Mouse (Mus musculus) inflammation-experienced regulatory T-cells, adult 6 months (primary cell): Measurements from ENCODE around the gene B430306N03Rik. TPM values are rescaled to one million over a fixed set of nuclear protein-coding genes. Genes with fewer than 3 reads are reported as not detected.
"Not testable (repeated sequence)": the region's sequence is repeated elsewhere in the genome, so short reads cannot be mapped to it uniquely, and the experiment has no call there.

ENCODE experiments used
- ATAC-seq: one replicate; pipeline ENCODE4 v1.8.0; 2017
- polyA plus RNA-seq, 3 experiments: library from polyadenylated mRNA; unstranded; fragments of 100-300 nt; shearing (Covaris generic); gene quantifications; one replicate each; pipeline ENCODE4 v1.2.1; 2017

Gene B430306N03Rik
- 1 to 10 TPM in 2 of 3 experiments, not detected in 1; 2.8 to 5.6 TPM for polyA plus RNA-seq

DNA sequence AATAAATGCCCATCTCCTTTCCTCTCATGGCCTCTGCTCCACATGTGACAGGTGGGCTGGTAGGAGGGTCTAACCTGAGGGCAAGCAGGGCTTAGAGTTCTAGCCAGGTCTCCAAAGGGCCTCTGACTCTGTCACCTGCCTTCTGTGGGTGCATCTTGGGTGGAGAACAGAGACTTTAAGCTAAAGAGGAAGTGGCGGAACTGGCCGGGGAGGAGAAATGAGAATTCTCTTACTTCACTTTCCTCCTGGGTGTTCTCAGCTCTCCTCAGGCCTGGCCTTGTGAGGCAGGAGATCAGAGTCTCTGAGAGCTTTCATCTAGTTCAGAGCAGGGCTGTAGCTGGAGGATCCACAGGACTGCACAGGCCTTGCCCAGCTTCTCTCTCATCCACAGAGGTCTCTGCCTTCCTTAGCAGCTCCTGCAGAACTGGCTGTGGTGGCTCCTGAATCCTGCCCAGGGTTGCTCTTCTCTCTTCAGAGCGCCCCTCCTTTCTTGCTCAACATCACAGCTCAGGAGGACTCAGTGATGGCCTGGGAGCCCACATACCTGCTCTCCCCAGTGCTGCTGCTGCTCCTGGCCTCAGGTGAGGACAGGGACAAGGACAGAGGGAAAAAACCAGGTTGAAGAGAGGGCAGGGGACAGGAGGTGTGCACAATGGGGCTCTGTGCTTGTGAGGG, at the start of gene B430306N03Rik:
Gene B430306N03Rik, plus strand, starts transcription at position 237 of the 675 bp plus-strand sequence.
- not testable (repeated sequence) for ATAC-seq

DNA sequence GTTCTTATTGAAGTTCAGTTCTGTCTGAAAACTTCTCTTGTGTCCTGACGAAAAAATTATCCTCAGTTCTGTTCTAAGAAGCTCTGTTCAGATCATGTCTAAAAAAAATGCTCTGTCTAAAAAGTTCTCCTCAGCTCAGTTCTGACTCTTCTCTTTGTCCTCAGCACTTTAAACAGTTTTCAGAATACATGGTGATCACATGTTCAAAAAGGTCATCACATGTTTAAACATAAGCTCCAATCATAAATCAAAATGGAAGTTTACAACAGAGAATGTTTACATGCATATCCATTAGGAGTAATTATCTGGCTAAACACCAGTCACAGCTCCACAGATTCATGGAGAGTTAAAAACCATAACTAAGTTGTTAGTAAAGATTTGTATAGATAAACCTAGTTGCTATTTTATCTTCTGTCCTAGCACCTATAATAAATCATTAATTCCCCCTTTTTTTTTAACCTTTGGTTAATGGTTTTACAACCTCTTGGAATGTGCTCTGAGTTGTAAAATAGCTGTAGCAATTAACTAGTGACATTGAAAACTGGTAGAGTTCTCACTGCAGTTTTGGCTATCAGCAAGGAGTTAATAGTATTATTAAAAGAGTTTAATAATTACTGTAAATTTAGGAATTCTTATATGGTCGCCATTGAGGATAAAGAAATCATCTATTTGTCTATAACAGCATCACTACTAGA, 49.2 kb upstream of the B430306N03Rik start:
- no peak for ATAC-seq

DNA sequence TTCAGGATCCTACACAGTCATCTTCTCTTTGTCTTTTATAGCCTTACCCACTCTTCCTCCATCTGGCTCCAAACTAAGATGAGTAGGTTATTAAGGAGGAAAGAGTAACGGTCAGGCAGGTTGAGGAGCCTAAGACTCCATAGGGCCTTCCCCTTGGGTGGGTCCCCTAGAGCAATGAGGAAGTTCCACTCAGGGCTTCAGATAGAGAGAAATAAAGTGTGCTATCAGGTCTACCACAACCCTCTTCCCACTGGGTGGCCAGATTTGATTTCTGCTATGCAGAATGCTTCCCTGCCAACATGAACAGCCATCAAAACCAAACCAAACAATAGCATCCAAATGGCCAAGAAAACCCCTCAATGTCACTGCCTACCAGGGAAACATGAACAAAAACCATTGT, 48.4 kb upstream of the B430306N03Rik start:
- no peak for ATAC-seq

DNA sequence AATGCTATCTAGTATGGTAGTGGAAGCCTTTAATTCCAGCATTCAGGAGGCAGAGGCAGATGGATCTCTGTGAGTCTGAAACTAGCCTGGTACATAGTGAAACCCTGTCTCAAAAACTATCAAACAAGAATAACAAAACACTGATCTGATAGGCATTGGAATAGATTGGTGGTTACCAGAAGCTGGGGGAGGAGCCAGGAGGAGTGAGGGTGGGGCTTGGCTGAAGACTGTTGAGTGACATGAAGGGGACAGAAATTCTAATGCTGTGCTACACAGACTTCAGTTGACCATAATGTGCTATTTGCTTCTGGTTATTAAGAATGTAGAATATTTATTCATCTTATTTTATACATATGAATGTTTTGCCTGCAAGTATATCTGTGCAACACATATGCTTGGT, 47.7 kb upstream of the B430306N03Rik start:
- ATAC-seq = no peak

DNA sequence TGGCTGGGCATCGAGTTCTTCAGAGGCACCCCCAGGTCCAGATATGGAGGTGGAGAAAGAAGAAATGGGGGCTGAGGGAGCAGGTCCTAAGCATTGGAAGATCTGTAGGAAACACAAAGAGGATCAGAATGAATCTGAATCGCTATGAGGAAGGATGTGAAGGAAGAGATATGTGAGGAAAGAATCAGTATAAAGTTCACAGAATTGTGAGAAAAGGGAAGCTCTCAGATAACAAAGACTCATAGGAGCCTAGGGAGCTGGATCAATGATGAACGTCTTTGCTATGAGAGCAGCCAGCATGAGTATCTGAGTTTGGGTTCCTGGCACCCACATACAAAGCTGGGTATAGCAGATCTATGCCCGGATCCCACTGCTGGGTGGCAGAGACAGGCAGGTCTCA, 46.1 kb upstream of the B430306N03Rik start:
- no peak for ATAC-seq

DNA sequence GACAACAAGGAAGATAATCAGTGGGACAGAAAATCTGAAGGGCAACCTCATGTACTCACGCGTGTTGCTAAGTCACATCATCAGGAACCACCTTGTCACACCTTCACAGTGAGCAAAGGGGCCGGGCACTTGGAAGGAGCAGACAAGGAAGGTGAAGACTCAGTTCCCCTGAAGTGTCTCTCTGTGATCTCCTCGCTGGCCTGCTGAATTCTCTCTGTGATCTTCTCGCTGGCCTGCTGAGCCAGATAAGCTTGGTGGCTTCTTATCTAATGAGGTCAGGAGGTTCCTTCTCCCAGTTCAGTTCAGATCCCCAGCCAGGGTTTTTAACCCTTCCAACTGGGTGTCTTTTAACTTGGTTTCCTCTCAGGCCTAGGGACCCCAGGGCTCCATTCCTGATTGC, 43.8 kb upstream of the B430306N03Rik start:
- no peak for ATAC-seq

DNA sequence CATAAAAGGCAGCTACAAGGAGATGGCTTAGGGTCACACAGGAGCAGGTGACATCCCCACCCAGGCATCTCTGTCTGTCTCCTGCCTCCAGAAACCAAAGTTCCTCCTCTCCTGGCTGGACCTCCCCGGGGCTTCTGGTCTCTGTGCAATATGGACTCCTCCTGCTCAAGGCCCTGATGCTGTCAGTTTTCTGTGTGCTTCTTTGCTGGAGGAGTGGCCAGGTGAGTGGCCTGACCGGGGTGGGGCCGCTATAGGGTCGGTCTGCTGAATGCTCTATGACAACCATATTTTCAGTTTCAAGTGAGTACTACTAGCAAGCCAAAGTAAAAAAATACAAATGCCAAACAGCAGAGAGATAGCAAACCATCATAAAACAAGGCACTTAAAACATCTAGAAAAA, 43.3 kb upstream of the B430306N03Rik start:
- no peak for ATAC-seq

DNA sequence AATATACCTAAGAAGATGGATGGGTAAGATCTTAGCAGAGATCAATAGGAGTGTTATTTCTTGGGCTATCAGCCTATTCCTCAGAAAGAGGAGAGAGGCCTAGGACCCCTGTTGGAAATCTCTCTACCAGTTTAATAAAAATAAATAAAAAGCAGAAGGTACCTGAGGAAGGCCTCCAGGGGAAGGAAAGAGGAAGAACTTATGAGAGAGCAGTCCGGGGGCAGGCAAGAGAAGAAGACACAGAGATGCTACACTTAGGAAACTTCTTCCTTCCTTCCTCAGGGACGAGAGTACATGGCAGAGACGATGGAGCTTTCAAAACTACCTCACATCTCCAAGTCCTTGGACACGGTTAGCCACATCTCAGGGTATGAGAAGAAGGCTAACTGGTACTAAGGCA, 41.8 kb upstream of the B430306N03Rik start:
- no peak for ATAC-seq

DNA sequence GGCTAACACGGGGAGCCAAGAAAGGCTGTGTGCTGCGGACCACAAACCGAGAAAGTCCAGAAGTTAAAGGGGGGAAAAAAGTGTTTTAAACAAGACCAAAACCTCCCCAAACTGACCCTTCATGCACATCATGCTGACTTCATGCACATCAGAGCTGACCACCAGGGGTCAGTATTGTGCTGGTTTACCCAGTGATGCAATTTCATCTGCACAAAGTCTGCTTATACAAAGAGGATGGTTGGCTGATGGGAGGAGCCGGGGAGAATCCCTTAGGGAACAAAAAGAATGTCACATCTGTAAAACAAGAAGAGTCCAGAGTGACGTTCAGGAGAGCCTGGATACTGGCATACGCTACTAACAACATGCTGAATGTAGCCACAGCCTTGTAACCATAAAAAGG, 41.1 kb upstream of the B430306N03Rik start:
- ATAC-seq = no peak

DNA sequence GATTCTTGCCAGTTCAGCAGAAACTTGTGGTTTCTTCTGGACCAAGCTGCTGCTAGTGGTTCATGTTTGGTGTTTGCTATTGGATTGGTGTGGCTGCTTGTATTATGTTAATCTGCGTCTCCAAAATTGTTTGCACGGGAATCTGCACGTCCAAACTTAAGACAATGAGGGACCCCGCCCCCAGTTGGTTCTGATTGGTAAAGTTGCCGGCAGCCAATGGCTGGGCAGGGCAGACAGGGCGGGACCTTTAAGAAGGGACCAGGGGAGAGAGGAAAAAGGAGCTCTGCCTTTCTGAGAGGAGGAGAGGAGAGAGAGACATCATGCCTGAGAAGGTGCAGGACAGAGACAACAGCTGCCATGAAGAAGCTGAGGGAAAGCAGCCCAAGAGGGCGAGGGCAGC, 40.2 kb upstream of the B430306N03Rik start:
- no peak for ATAC-seq

DNA sequence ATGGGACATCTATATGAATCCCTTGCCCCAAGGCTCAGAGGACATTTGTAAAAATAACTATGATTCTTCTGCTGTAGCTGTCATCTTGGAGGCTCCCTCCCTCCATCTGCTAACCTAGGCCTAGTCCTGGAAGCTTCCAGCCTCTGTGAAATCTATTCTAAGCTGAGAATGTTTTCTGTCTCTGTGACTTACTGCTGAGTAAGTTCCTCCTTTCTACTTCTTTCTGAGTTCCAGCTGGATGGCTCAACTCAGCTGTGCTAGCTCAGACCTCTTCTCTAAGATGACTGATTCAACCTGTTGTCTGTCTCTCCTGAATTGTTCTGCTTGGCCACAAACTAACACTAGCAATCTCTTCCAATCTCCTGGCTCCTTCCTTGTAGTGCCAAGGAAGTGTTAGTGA, 37.6 kb upstream of the B430306N03Rik start:
- no peak for ATAC-seq

DNA sequence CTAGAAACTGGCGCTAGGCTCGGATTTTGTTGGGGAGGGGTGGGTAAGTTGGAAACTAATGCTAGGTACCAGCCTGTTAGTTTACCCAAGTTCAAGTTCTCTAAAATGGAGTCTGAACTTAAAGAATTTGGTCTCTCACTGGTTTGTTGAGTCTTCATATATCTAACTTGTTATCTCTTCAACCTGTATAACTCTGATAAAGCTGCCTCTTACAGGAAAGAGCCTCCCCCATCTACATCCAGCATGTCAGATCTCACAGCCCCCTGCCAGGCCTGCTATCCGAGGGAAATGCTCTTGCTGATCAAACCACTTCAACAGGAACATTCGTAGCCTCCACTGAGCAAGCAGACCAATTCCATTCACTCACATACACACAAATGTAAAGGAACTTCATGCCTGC, 36.9 kb upstream of the B430306N03Rik start:
- ATAC-seq = no peak

DNA sequence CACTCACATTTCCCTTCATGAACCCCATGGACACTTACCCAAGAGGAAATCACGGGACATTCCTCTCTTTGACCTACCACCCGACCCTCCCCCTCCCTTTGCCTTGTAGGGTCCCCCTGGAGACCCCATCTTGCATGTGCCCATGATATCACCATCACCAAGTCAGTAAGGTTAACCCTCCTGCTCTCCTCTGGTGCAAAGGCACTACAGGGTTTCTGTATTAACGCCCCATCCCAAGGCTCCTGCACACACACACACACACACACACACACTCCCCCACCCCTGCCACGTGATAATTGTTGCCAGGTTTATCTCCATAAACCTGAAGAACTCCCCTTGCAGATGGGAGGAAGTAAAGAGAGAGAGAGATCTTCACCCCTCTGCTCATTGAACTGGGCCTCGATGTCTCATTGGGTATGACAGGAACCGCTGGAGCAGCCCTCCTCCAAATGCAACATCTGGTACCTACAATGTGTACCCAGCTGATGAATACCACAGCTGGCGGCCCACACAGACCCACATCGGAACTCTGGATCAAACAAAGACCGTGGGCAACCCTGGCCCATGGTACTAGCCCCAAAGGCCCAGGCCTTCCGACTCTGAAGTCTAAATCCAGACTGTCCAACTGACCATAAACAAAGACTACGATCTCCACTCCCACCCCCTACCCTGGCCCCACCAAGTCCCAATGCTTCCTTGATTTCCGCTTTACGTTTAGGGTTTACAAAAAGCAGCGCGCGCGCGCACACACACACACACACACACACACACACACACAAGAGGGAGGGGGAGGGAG, 34.8 kb upstream of the B430306N03Rik start:
- no peak for ATAC-seq

DNA sequence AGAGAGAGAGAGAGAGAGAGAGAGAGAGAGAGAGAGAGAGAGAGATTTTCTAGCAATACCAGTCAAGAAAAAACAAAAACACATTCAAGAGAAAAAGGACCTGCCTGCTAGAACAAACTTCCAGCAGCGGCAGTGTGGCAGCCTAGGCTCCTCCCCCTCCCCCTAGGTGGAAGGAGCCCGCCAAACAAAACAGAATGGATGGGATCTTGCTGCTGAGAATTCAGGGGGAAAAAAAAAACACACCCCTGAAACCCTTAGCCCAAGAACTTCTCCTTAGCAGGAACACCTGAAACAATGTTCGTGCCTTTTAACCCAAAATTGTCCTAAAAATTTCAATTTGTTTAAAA, 34.2 kb upstream of the B430306N03Rik start:
- no peak for ATAC-seq

DNA sequence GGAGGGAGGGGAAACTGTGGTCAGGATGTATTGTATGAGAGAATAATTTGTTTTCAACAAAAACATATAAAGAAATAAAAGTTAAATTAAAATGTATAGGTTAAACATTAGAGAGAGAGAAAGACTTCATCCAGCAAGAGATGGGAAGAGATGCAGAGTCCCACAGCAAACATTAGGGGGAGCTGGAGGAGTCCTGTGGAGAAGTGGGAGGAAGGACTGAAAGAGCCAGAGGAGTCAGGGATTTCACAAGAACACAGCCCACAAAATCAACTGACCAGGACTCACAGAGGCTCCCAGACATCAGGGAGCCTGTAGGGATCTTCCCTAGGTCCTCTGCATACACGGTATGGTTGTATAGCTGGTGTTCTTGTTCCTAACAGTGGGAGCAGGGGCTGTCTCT, 29.2 kb upstream of the B430306N03Rik start:
- ATAC-seq = no peak

DNA sequence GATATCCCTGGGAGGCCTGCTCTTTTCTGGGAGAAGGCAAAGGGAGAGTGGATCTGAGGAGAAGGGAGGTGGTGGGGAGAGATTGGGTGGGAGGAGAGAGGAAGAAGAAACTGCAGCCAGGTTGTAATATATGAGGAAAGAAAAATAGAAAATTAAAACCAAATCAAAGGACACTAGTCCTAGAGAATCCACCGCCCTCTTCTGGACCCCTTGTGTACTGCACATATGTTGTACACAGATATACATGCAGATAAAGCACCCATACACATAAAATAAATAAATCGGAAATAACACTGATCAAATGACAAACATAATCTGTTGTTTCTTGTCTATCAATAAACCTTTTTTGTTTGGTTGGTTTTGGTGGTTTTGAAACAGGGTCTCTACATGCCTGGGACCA, 28.7 kb upstream of the B430306N03Rik start:
- no peak for ATAC-seq

DNA sequence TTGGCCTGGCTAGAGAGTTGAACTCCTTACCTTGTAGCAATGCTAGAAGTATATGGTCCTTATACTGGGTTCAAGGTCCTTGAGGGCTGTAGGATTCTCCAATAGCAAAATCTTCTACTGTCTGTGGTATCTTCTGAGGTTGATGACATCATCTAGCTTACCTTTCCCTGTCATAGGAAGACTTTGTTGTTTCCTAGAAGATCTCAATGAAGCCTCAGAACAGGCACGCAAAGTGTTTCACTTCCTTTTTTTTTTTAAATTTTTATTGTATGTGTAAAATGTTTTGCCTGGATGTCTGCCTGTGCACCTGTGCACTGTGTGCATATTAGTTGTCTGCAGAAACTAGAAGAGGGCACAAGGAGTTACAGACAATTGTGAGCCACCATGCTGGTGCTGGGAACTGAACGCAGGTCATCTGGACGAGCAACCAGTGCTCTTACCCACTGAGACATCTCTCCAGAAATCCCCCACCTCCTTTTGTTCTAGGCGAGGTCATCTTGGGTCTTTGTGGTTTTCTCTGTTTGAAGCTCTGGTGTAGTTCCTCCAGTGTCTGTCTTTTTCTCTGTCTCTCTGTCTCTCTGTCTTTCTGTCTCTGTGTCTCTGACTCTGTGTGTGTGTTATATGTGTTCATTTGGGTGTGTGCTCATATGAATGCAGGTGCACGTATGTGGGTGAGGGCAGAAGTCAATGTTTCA, 22.3 kb upstream of the B430306N03Rik start:
- peak; percentile 54 for ATAC-seq

DNA sequence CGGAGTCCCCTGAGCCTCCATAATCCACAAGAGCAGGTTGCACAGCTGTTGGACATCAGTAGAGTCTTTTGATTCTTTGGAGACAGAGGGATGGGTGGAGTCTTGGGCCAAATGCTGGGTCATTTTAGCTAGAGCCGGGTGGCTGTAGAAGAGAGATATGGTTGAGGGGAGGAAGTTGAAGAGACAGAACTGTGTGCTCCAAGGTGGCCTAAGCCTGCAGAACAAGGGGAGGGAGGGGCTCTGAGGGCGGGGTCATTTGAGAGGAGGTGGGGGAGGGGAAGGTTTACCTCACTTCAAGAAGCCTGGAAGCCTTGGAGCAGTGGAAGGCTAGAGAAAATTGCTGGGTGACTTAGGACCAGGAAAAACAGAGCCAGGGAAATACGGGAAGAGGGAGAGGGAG, 16.7 kb upstream of the B430306N03Rik start, which contains the start of gene Treml2:
Gene Treml2, plus strand, starts transcription at position 296 of the 400 bp plus-strand sequence.
- no peak for ATAC-seq

DNA sequence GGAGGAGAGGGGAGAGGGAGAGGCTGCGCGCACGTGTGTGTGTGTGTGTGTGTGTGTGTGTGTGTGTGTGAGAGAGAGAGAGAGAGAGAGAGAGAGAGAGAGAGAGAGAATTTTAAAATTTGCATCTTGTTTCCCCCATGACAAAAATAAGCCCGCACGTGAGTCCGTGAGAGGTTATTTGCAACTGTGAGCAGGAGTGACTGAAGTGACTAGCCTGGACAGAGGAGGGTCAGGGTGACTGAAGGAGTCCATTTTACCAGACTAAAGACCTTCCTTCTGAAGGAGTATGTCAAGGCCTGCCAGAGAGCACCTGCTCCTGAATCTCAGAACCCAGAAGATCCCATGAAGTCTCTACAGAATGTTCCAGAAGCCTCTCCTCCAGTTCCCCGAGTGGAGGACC, 16.2 kb upstream of the B430306N03Rik start:
- ATAC-seq = no peak

DNA sequence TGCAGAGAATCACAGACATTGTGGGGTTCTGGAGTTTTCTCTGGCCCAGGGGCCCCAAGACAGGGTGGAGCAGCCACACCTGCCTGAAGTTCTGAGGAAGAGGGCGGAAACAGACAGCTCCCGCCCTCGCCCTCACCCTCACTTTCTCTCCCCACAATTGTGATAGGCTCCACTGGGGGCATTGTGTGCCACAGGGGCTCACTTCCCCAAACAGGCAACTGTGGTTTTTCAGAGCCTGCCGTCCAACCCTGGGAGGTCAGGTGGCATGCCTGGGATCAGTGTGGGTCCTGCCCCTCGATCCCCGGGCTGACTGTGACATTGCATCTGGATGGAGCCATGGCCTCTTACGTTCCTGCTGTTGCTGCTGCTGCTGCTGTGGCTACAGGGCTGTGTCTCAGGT, 15.7 kb upstream of the B430306N03Rik start:
- ATAC-seq = peak; percentile 50

DNA sequence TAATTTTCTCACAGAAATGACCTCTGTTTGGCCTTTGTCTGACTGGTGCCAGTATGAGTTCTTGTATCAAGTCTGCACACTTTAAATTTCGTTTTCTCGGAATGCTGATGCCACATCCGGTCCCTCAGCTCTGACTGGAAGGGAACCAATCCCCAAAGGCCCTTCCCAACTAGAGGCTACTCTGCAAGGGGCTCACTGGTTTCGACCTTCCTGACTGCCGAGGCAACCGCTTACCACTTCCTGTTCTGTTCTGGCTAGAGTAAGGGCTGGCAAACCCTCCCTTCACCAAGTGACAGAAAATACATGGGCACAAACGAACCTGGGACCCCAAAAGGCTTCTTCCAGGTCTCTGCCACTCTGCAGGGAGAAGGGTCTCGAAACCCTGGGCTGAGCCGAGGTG, 15.1 kb upstream of the B430306N03Rik start:
- peak; percentile 89 for ATAC-seq

DNA sequence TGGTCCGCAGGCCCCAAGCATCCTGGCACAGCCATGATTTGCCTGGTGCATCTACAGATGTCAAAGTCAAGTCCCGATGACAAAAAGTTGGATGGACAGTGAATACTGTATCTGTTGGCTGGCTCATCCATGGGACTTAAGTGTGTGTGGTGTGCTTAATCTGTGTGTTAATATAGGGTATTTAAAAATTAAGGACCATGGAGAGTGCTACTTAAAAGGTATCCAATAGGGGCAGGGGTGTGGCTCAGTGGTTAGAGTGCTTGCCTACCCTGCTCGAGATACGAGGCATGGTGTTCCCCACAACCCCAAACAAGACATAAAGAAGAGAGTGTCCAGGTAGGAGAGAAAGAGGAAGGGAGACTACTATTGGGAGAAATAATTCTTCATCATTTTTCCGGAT, 14.1 kb upstream of the B430306N03Rik start:
- ATAC-seq = no peak

DNA sequence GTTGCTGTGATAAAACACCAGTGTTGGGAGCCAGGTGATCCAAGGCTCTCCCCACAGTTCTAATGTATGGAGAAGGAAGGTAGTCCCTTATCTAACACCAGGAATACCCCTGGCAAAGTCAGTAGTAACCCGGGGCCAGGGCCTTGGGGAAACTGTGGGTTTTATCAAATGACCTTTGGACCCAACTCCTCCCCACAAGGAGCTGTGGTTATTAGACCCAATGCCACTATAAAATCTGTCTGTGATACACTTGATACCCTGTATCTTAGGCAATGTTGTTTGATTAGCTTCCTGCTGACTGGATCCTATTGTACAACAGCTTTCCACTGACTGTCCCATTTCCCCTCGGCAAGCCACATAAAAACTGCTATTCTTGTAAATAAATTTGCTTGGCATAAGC, 3.8 kb upstream of the B430306N03Rik start:
- ATAC-seq = no peak
